Mouse (Mus musculus) C2C12 (cell line): Measurements from ENCODE around the gene Pnkp. TPM values are rescaled to one million over a fixed set of nuclear protein-coding genes. Genes with fewer than 3 reads are reported as not detected.

Experiments
- H3K27me3 ChIP-seq: one replicate; pipeline ENCODE4 v1.6.1; 2011; ENCODE audit not compliant: control insufficient read depth, insufficient read depth, insufficient read length
- H3K36me3 ChIP-seq: one replicate; pipeline ENCODE4 v1.6.1; 2011; ENCODE audit not compliant: control insufficient read depth, insufficient read depth
- H3K4me3 ChIP-seq: one replicate; pipeline ENCODE4 v1.5.1; 2011; ENCODE audit warnings: mild to moderate bottlenecking, control low read depth; ENCODE audit not compliant: poor library complexity, insufficient read depth, severe bottlenecking
- H3K79me2 ChIP-seq: one replicate; pipeline ENCODE4 v1.6.1; 2011; ENCODE audit not compliant: control insufficient read depth, insufficient read depth
- H3K79me3 ChIP-seq: one replicate; pipeline ENCODE4 v1.6.1; 2011; ENCODE audit warnings: low read depth, control low read depth
- H3ac ChIP-seq: one replicate; pipeline ENCODE3; 2011; ENCODE audit warnings: low read depth; ENCODE audit not compliant: control insufficient read depth, insufficient read length
- CEBPB ChIP-seq: IDR thresholded peaks from one replicate; pipeline ENCODE4 v1.6.1; 2011; ENCODE audit warnings: low read depth, mild to moderate bottlenecking, control low read depth, moderate library complexity
- CTCF ChIP-seq: IDR thresholded peaks from one replicate; pipeline ENCODE4 v1.5.1; 2011; ENCODE audit not compliant: control insufficient read depth, insufficient read depth, insufficient read length
- FOSL1 ChIP-seq: IDR thresholded peaks from one replicate; pipeline ENCODE4 v1.8.0; 2011; ENCODE audit warnings: mild to moderate bottlenecking, low read length; ENCODE audit not compliant: poor library complexity, insufficient read depth, severe bottlenecking
- MAX ChIP-seq: IDR thresholded peaks from one replicate; pipeline ENCODE4 v1.6.1; 2011; ENCODE audit warnings: mild to moderate bottlenecking, control low read depth
- MYOD1 ChIP-seq: IDR thresholded peaks from one replicate; pipeline ENCODE4 v1.6.1; 2011; ENCODE audit warnings: low read depth; ENCODE audit not compliant: control insufficient read depth, insufficient read length
- MYOG ChIP-seq: IDR thresholded peaks from one replicate; pipeline ENCODE4 v1.6.1; 2011; ENCODE audit not compliant: control insufficient read depth, insufficient read length; ENCODE audit errors: extremely low read depth
- USF1 ChIP-seq: IDR thresholded peaks from one replicate; pipeline ENCODE4 v1.6.1; 2011; ENCODE audit warnings: low read depth, mild to moderate bottlenecking, control low read depth, moderate library complexity
- polyA plus RNA-seq: library from polyadenylated mRNA; unstranded; fragments of >200 nt; fragmentation: generic; extraction: Trizol; gene quantifications from one replicate; pipeline ENCODE4 v1.2.1, GENCODE M21; 2012; ENCODE audit warnings: missing spikeins

Gene Pnkp
- polyA plus RNA-seq, 1 experiment: 32.0 TPM

DNA sequence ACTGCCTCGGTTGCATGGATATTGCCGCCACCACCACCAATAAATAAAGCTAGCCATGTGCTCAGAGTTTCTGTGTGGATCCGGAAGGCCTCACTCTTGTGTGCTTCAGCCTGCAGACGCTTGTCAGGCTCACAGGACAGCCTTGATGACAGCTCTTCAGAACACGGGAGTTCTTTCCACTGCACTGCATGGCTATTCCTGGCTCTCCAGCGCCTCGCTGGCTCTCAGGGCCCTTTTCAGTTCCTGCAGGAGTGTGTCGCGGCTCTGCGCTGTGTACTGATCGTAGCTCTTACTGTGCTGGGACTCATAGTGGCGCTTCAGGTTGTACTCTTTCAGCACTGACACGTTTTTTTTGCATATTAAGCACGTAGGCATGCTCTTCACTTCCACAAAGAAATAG is 20.9 kb downstream of the Pnkp start:
- Histone ChIP-seq H3ac (no peak overlapping the region), H3K4me3 (no peak overlapping the region), H3K79me3 (no peaks in the 10 kb centered on the region), H3K36me3 (peaks cover 9% of the 10 kb centered on the region), H3K79me2 (no peaks in the 10 kb centered on the region), H3K27me3 (no peaks in the 10 kb centered on the region)
- TF ChIP-seq MAX (no peak), USF1 (no peak), MYOG (no peak), FOSL1 (no peak), CTCF (no peak), CEBPB (no peak), MYOD1 (no peak)

GRCm38 (mm10) chr7:44883036-44883435 is 26.1 kb downstream of the Pnkp start:
- H3K36me3 ChIP-seq: peaks cover 22% of the 10 kb centered on the region

GRCm38 (mm10) chr7:44884637-44885036 is 27.7 kb downstream of the Pnkp start:
- TF ChIP-seq MYOG (no peak), MYOD1 (no peak), MAX (no peak), CEBPB (no peak), CTCF (no peak), FOSL1 (no peak), USF1 (no peak)
- Histone ChIP-seq H3K79me3 (peaks cover 12% of the 10 kb centered on the region), H3K4me3 (no peak overlapping the region), H3K27me3 (no peaks in the 10 kb centered on the region), H3K36me3 (peaks cover 32% of the 10 kb centered on the region), H3ac (no peak overlapping the region), H3K79me2 (peaks cover 35% of the 10 kb centered on the region)

More at GRCm38 (mm10) chr7:44883036-44883435, 26.1 kb downstream of the Pnkp start:
- no peak overlapping the region for H3ac ChIP-seq
- H3K4me3 ChIP-seq: no peak overlapping the region
- H3K27me3 ChIP-seq: no peaks in the 10 kb centered on the region
- peaks cover 19% of the 10 kb centered on the region for H3K79me2 ChIP-seq
- TF ChIP-seq MYOG (no peak), MYOD1 (no peak), CTCF (no peak), FOSL1 (no peak), MAX (no peak), CEBPB (no peak), USF1 (no peak)
- peaks cover 4% of the 10 kb centered on the region for H3K79me3 ChIP-seq

DNA sequence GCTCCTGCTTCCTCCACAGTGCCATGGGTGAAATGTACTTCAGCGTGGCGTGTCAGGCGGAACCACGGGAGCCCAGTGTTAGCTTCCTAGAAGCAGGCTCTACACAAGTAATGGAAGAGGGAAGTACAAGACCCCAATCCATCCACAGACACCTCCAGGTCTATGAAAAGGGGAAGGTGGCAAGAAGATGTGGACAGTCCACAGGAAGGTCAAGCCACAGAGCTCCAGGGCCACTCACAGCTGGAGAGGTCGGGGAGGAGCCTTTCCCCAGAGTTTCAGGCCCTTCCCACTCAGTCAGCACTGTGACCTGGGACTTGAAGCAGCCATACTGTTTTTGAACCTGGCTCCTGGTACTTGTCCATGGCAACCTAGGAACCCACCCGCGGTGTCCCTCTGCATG is 30.0 kb downstream of the Pnkp start:
- Histone ChIP-seq H3K79me2 (peaks cover 58% of the 10 kb centered on the region), H3K36me3 (peaks cover 28% of the 10 kb centered on the region), H3K4me3 (no peak overlapping the region), H3K79me3 (peaks cover 30% of the 10 kb centered on the region), H3ac (no peak overlapping the region), H3K27me3 (no peaks in the 10 kb centered on the region)
- TF ChIP-seq FOSL1 (no peak), CTCF (no peak), MYOD1 (no peak), USF1 (no peak)

DNA sequence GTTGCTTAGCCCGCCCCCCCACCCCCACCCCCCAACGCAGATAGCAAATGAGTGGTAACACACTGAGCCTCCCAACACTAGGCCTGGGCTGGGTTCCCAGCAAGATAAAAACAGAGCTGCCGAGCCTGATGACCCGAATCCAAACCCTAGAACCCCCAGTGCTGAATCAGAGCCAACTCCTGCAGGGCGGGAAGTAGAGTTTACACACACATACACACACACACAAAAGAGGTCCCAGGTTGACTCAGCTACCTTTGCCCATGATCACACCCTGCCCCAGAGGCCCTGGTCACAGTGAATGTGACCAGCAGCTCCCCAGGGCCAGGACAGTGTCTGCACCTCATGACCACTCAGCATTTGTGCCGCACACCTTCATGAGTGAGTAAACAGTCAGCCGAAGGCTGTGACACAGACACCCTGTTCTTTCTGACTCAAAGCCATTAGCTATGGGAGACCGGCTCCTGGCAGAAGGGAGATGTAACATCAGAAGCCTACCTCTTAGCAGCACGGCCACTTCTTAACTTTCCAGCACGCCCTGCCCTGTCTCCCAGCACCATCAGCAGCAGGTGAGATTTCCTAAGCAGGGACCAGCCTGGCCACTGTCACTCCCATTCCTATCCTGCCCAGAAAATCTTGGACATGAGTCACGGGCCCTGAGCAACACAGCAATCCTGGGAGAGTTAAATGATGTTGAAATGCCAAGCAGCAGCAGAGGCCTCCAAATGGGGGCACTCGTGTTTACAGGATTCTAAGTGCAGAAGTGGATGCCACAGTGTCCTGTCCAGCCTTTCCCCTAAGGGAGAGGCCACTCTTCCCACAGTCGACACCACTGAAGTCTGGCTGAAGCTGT is 31.5 kb downstream of the Pnkp start:
- peaks cover 22% of the 10 kb centered on the region for H3K36me3 ChIP-seq
- TF ChIP-seq CTCF (no peak), MYOD1 (no peak), FOSL1 (no peak), MAX (no peak), USF1 (no peak), MYOG (no peak), CEBPB (no peak)

DNA sequence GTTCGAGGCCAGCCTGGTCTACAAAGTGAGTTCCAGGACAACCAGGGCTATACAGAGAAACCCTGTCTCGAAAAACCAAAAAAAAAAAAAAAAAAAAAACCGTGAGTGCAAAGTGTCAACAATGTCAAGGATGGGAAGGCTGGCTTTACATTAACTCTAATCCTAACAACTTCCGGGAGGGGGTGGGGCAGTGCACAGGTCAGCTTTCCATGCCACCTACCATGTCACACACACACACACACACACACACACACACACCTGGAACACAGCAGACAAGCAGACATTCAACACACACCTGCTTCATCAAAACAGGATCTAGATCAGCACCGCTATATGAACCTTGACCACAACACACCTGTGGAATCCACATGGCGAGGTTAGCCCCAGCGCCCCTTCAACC is 33.2 kb downstream of the Pnkp start:
- H3ac ChIP-seq: no peak overlapping the region
- TF ChIP-seq CEBPB (no peak), MAX (no peak), FOSL1 (no peak), USF1 (no peak), CTCF (no peak), MYOG (no peak), MYOD1 (no peak)
- no peaks in the 10 kb centered on the region for H3K27me3 ChIP-seq
- H3K36me3 ChIP-seq: peaks cover 21% of the 10 kb centered on the region
- H3K4me3 ChIP-seq: no peak overlapping the region
- peaks cover 31% of the 10 kb centered on the region for H3K79me3 ChIP-seq
- peaks cover 61% of the 10 kb centered on the region for H3K79me2 ChIP-seq

More for the DNA sequence above, 31.5 kb downstream of the Pnkp start:
- Histone ChIP-seq H3K4me3 (no peak overlapping the region), H3K27me3 (no peaks in the 10 kb centered on the region), H3K79me2 (peaks cover 61% of the 10 kb centered on the region), H3K79me3 (peaks cover 31% of the 10 kb centered on the region), H3ac (no peak overlapping the region)
